Mouse (Mus musculus) regulatory T cell (primary cell): Measurements from ENCODE around the gene Phactr3.
"Not testable (repeated sequence)": the region's sequence is repeated elsewhere in the genome, so short reads cannot be mapped to it uniquely, and the experiment has no call there.

Experiments used
- in situ Hi-C: fragments of 300-600 bp; cut with MboI, MseI; formaldehyde crosslinking; loops from one replicate; pipeline ENCODE4 v1.15.1; 2025; ENCODE audit warnings: high pct_unique_total_duplicates

Phactr3 gene

DNA sequence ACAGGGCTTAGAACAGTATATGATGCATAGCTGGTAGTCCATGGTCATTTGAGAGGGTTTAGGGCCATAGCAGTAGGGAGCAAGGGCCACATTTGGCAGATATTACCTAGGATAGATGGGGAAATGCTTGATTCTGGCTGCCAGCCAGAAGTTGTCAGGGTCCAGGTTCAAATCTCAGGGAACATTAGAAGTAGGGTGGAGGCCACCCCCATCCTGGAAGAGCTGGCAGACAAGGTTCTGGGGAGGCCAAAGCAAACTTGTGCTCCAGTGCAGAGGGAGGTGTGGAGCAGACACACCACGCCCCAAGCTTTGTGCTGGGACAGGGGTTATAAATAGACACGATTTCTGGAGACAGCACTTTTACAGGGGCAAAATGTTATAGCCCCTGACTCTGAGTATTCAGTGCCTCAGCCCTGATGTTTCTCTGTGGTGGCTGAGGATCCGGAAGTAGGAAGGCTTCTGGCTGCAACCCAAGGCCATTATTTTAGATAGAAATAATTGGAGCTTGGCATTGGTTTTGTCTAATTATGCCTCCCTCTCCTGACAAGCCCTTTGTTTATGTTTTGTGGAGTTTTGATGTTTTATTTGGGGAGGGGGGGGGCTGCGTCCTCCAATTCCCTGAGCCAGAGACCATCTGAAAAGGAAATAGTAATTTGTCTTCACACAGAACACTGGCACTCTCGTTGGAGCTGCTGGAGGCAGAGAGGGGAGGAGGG, 208.1 kb downstream of the Phactr3 start:
- in situ Hi-C loops, result no loop called here

DNA sequence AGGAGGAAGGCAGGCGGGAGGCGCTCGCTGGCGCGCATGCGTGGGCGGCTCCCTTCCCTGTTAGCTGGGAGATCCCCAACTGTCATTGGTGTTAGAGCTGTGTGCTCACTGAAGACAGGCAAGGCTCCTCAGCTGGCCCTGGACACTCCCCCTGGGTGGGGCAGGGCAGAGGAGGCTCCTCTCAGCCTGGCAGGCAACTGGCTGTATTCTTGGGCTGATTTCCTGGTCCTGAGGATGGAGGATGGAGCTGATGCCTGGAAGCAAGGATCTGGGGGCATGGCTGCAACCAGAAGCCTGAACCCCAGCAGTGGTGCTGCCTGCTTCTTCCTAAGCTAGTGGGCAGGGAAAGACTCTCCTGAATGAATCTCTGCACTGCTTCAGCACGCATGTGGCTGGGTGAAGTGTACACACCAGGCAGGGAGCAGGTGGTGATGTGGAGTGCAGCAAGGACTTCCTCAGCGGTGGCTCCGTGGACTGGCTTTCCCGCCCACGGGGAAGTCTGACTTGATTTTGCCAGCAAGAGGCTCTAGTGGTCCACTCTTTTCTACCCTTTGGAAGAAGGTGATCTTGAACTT, 208.8 kb downstream of the Phactr3 start:
- in situ Hi-C loops, result no loop called here

DNA sequence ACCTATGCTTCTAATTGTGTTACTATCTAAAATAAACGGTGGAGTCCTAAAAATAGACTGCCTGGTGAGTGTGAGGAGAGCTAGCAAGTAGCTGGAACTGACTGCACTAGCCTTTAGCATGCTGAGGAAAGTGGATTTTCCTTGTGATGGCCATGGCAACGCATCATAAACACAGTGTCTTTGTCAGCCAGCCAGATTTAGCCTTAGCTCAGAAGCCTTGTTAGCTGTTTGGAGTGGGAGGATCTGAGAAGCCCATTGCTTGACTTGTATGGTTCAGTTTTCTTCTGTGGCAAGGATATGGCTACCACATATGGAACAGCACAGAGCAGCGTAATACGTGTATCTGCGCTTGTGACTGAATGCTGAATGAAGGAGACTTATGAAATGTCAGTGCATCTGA, 210.8 kb downstream of the Phactr3 start:
- in situ Hi-C loops, result no loop called here

GRCm38 (mm10) chr2:178329986-178330385, 211.2 kb downstream of the Phactr3 start:
- in situ Hi-C loops, result no loop called here

DNA sequence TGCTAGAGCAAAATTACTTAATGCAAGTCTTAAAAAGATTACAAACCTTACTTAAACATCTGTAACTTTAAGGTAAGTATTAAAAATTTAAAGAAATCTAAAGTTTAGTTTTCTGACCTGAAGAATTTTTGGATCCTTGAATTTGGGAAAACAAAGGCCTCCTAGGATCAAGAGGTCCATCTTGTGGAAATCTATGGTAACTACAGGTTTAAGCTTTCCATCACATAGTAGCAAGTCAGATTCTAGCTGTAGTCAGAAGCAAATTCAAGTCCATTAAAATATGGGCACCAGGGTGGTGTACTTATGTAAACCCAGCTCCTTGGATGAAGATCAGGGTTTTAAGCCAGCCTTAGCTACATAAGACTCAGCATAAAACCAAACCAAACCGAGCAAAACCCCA, 219.1 kb downstream of the Phactr3 start:
- in situ Hi-C loops, result no loop called here

DNA sequence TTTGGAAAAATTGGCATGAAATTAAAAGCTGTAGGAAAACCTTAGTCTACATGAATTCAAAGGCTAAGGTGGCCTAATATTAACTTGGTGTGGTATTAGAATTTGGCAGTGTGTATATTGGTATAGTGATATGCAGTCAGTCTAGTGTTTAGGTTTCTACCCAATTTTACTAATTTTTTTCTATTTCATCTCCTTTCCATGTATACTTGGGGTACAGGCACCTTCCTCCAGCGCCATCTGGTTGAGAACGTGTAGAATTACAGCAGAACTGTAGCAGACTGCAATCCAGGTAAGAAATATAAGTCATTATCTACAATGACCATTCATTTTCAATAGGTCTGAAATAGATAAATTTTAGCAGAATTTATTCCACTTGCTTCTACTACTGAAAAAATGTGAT, 220.3 kb downstream of the Phactr3 start:
- in situ Hi-C loops, result no loop called here

DNA sequence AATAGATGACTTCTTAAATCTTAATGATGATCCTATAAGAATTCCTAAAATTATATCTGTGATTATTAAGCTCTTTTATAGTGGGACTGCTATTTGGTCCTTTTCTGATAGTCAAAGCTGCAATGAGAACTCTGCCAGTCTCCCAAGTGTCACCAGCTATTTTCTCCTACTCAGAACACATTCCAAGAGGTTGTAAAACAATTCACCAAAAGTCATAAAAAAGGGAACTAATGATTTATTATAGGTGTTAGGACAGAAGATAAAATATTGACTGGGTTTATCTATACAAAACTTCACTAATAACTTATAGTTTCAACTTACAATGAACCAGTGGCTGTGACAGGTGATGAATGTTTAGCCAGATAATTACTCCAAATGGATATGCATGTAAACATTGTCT, 223.3 kb downstream of the Phactr3 start:
- in situ Hi-C loops, result not testable (repeated sequence)

GRCm38 (mm10) chr2:178342597-178342996, 223.8 kb downstream of the Phactr3 start:
- in situ Hi-C loops, result no loop called here
